Mouse (Mus musculus) heart, postnatal 0 days (tissue): ENCODE data around the gene Vwc2. TPM values are rescaled to one million over a fixed set of nuclear protein-coding genes. Genes with fewer than 3 reads are reported as not detected.
A peak's percentile ranks its signal among the peaks of the same experiment; 100 is the strongest.

ENCODE experiments used
- ATAC-seq: fragments of 200-750 bp; cut with Nextera tagmentation; 2 replicates; pipeline ENCODE4 v1.8.0; 2017; ENCODE audit warnings: low read depth, moderate number of reproducible peaks, moderate library complexity; ENCODE audit not compliant: insufficient read depth
- DNase-seq: peaks from one replicate; pipeline ENCODE4 v3.0.0-alpha.2; 2016; ENCODE audit warnings: low spot score
- H3K27ac ChIP-seq: fragments of 300-500 bp; sonication (generic); 2 replicates; pipeline ENCODE4 v1.5.1; 2014; ENCODE audit warnings: low read depth, mild to moderate bottlenecking
- H3K27me3 ChIP-seq: fragments of 300-500 bp; sonication (generic); 2 replicates; pipeline ENCODE4 v1.6.1; 2014; ENCODE audit warnings: low read length, mixed read lengths; ENCODE audit not compliant: control insufficient read depth, insufficient read depth
- H3K36me3 ChIP-seq: fragments of 300-500 bp; sonication (generic); replicated peaks from 2 replicates; pipeline ENCODE4 v1.6.1; 2014; ENCODE audit warnings: low read length, mixed read lengths; ENCODE audit not compliant: control insufficient read depth, insufficient read depth
- H3K4me1 ChIP-seq: fragments of 300-500 bp; sonication (generic); 2 replicates; pipeline ENCODE4 v1.6.1; 2014; ENCODE audit warnings: antibody characterized with exemption; ENCODE audit not compliant: control insufficient read depth, insufficient read depth
- H3K4me2 ChIP-seq: fragments of 300-500 bp; sonication (generic); 2 replicates; pipeline ENCODE4 v1.6.1; 2014; ENCODE audit warnings: low read depth, mild to moderate bottlenecking, low read length, moderate library complexity
- H3K4me3 ChIP-seq: fragments of 300-500 bp; sonication (generic); 2 replicates; pipeline ENCODE4 v1.5.1; 2014; ENCODE audit warnings: low read depth, low read length
- H3K9ac ChIP-seq: fragments of 300-500 bp; sonication (generic); replicated peaks from 2 replicates; pipeline ENCODE4 v1.6.1; 2014; ENCODE audit warnings: low read depth, low read length, mixed read lengths
- H3K9me3 ChIP-seq: fragments of 300-500 bp; sonication (generic); replicated peaks from 2 replicates; pipeline ENCODE4 v1.6.1; 2016; ENCODE audit warnings: low read length; ENCODE audit not compliant: control insufficient read depth
- CTCF ChIP-seq: IDR thresholded peaks from 2 replicates; pipeline ENCODE4 v1.5.1; 2016; ENCODE audit warnings: antibody characterized with exemption, control low read depth, low read depth
- EP300 ChIP-seq: IDR thresholded peaks from 2 replicates; pipeline ENCODE4 v1.6.1; 2016; ENCODE audit warnings: antibody characterized with exemption, low read depth
- WGBS: fragments of 180-500 bp; shearing (Covaris S2); extraction: QIAGEN DNeasy Blood & Tissue Kit; methylation state at CpG from one replicate; pipeline ENCODE4 v1.1.7; 2014; 5-methylcytosine and 5-hydroxymethylcytosine counted together
- polyA plus RNA-seq: library from polyadenylated mRNA; unstranded; fragments of >200 nt; fragmentation: Nextera tagmentation; extraction: Ambion mirVana; gene quantifications from 2 replicates; pipeline ENCODE4 v1.2.1, GENCODE M21; 2015
- total RNA-seq: library from RNA; depleted of rRNA; stranded (reverse); fragments of >200 nt; gene quantifications from 2 replicates; pipeline ENCODE4 v1.2.3, GENCODE M21; 2014; ENCODE audit warnings: low replicate concordance

Vwc2 gene
- total and polyA plus RNA-seq, 2 experiments from 2014 or later = 0.53 to 7.0 TPM

- no peaks in the 10 kb centered on the region for H3K27me3 ChIP-seq
- DNase-seq (no peak), ATAC-seq (no peak)
- H3K4me1 ChIP-seq = no peaks in the 10 kb centered on the region
- H3K27ac ChIP-seq = no peak overlapping the region
- H3K4me3 ChIP-seq = no peak overlapping the region
- TF ChIP-seq CTCF = no peak
- TF ChIP-seq EP300 = no peak
- H3K9ac ChIP-seq = no peak overlapping the region
- WGBS = 52% methylated on average over 1 of the region's 1 CpGs
- H3K4me2 ChIP-seq = no peak overlapping the region
- H3K9me3 ChIP-seq = no peaks in the 10 kb centered on the region
- no peaks in the 10 kb centered on the region for H3K36me3 ChIP-seq
These were observed 11.8 kb upstream of the Vwc2 start for GRCm38 (mm10) chr11:11102182-11102581.

GRCm38 (mm10) chr11:11102620-11103019, 11.4 kb upstream of the Vwc2 start:
- ATAC-seq (no peak), DNase-seq (no peak)
- Histone ChIP-seq H3K4me2 (no peak overlapping the region), H3K27ac (no peak overlapping the region), H3K36me3 (no peaks in the 10 kb centered on the region), H3K4me3 (no peak overlapping the region), H3K9ac (no peak overlapping the region), H3K27me3 (no peaks in the 10 kb centered on the region), H3K4me1 (no peaks in the 10 kb centered on the region), H3K9me3 (no peaks in the 10 kb centered on the region)
- TF ChIP-seq CTCF = no peak
- TF ChIP-seq EP300 = no peak
- 24% methylated on average over 1 of the region's 1 CpGs for WGBS

- no peak overlapping the region for H3K9ac ChIP-seq
- TF ChIP-seq EP300 (no peak), CTCF (no peak)
- H3K4me3 ChIP-seq = no peak overlapping the region
- no peak for DNase-seq
- peaks cover 14% of the 10 kb centered on the region for H3K27me3 ChIP-seq
- H3K36me3 ChIP-seq = no peaks in the 10 kb centered on the region
- no peak for ATAC-seq
- no peaks in the 10 kb centered on the region for H3K9me3 ChIP-seq
- no peaks in the 10 kb centered on the region for H3K4me1 ChIP-seq
- H3K4me2 ChIP-seq = no peak overlapping the region
- WGBS = 45% methylated on average over 3 of the region's 3 CpGs
- H3K27ac ChIP-seq = no peak overlapping the region
These were observed 5.1 kb upstream of the Vwc2 start for GRCm38 (mm10) chr11:11108922-11109321.

- TF ChIP-seq CTCF = no peak
- no peak for TF ChIP-seq EP300
- WGBS = 1% methylated on average over 34 of the region's 34 CpGs
- Histone ChIP-seq H3K9ac (no peak overlapping the region), H3K9me3 (no peaks in the 10 kb centered on the region), H3K27ac (no peak overlapping the region), H3K36me3 (no peaks in the 10 kb centered on the region), H3K4me3 (peak overlapping the region; percentile 42), H3K27me3 (peaks cover 57% of the 10 kb centered on the region), H3K4me2 (peak overlapping the region; percentile 65), H3K4me1 (no peaks in the 10 kb centered on the region)
- DNase-seq = no peak
- no peak; the same call in 1 of the 2 replicates for ATAC-seq
These were observed 409 bp downstream of the Vwc2 start for GRCm38 (mm10) chr11:11114234-11115030.

- Histone ChIP-seq H3K4me1 (no peaks in the 10 kb centered on the region), H3K4me3 (peak overlapping the region; percentile 42), H3K9me3 (no peaks in the 10 kb centered on the region), H3K27me3 (peaks cover 57% of the 10 kb centered on the region), H3K9ac (no peak overlapping the region), H3K4me2 (peak overlapping the region; percentile 65), H3K27ac (no peak overlapping the region), H3K36me3 (no peaks in the 10 kb centered on the region)
- no peak for ATAC-seq
- TF ChIP-seq EP300 (no peak), CTCF (no peak)
- DNase-seq = no peak
- WGBS = 1% methylated on average over 17 of the region's 17 CpGs
These were observed 1.1 kb downstream of the Vwc2 start for GRCm38 (mm10) chr11:11115031-11115647.
